Mouse (Mus musculus) liver, embryonic 16.5 days (tissue): Measurements from ENCODE around the gene Tmem106b. TPM values are rescaled to one million over a fixed set of nuclear protein-coding genes. Genes with fewer than 3 reads are reported as not detected.

ENCODE experiments used
- polyA plus RNA-seq: library from polyadenylated mRNA; unstranded; fragments of >200 nt; fragmentation: Nextera tagmentation; extraction: Ambion mirVana; gene quantifications from 2 replicates; pipeline ENCODE4 v1.2.1, GENCODE M21; 2015

Tmem106b gene
- polyA plus RNA-seq, 1 experiment from 2014 or later: 10.6 TPM

Other genes with a start within 250 kb of the Tmem106b start
- gene Vwde, start 155.2 kb downstream of the Tmem106b start, polyA plus RNA-seq: not detected in 2 replicates